Mouse (Mus musculus): Measurements from ENCODE around the gene Gm5065. TPM values are rescaled to one million over a fixed set of nuclear protein-coding genes. Genes with fewer than 3 reads are reported as not detected.

Gm5065 gene
- 1 to 10 TPM in 1 of 2 experiments, not detected in 1; 2.5 TPM for polyA plus RNA-seq (2017; shearing (Covaris generic))

GRCm38 (mm10) chr7:5350237-5350636 is at the start of gene Gm5065:
Gene Gm5065, plus strand, starts transcription at chr7:5350537.

GRCm38 (mm10) chr7:5350935-5351334 is 598 bp downstream of the Gm5065 start, which contains the start of gene Nlrp2:
Gene Nlrp2, minus strand, starts transcription at chr7:5351035.

Other genes with a start within 250 kb of the Gm5065 start
- under 1 TPM in 1 of 2 experiments, not detected in 1; 0.22 TPM for gene Rfpl4, start 233.6 kb upstream of the Gm5065 start, polyA plus RNA-seq (2017; shearing (Covaris generic))
- gene Rasl2-9, start 224.6 kb upstream of the Gm5065 start, polyA plus RNA-seq (2017; shearing (Covaris generic)) = 1 to 10 TPM in 1 of 2 experiments, not detected in 1; 2.4 TPM
- gene Vmn1r55, start 200.9 kb upstream of the Gm5065 start, polyA plus RNA-seq (2017; shearing (Covaris generic)) = under 1 TPM; 0.04 to 0.17 TPM
- not detected for gene Vmn1r56, start 153.8 kb upstream of the Gm5065 start, polyA plus RNA-seq (2017; shearing (Covaris generic))
- gene Vmn1r57, start 132.0 kb upstream of the Gm5065 start, polyA plus RNA-seq (2017; shearing (Covaris generic)) = under 1 TPM in 1 of 2 experiments, not detected in 1; 0.65 TPM
- gene Nlrp2, start 498 bp downstream of the Gm5065 start, polyA plus RNA-seq (2017; shearing (Covaris generic)) = under 1 TPM in 1 of 2 experiments, not detected in 1; 0.65 TPM
- gene Vmn1r58, start 62.9 kb downstream of the Gm5065 start, polyA plus RNA-seq (2017; shearing (Covaris generic)) = under 1 TPM; 0.10 to 0.34 TPM
- gene Vmn1r59, start 106.2 kb downstream of the Gm5065 start, polyA plus RNA-seq (2017; shearing (Covaris generic)) = not detected
- under 1 TPM in 1 of 2 experiments, not detected in 1; 0.06 TPM for gene Vmn2r28, start 143.4 kb downstream of the Gm5065 start, polyA plus RNA-seq (2017; shearing (Covaris generic))
- under 1 TPM; 0.06 to 0.17 TPM for gene Vmn1r60, start 196.8 kb downstream of the Gm5065 start, polyA plus RNA-seq (2017; shearing (Covaris generic))